Mouse (Mus musculus): Measurements from ENCODE around the gene Casq2. TPM values are rescaled to one million over a fixed set of nuclear protein-coding genes. Genes with fewer than 3 reads are reported as not detected.

Gene Casq2
- total RNA-seq, 2 experiments from 2014 or later = 1,042 to 1,098 TPM

DNA sequence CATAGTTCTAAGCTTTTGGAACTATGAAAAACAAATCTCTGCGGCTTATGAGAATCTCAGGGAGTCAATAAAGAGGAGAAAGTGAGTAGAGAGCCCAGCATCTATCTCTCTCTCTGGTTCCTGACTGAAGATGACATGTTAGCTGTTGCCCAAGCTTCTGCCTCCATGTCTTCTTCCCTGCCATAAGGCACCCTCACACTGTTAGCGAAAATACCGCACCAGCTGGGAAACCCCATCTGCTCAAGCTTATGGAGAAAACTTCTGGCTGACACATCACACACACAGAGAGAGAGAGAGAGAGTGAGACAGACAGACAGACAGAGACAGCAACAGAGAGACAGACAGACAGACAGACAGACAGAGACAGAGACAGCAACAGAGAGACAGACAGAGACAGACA is 15.2 kb upstream of the Casq2 start:
- intact Hi-C loops (cut with DNase I) = no loop called here
- no peak for DNase-seq

DNA sequence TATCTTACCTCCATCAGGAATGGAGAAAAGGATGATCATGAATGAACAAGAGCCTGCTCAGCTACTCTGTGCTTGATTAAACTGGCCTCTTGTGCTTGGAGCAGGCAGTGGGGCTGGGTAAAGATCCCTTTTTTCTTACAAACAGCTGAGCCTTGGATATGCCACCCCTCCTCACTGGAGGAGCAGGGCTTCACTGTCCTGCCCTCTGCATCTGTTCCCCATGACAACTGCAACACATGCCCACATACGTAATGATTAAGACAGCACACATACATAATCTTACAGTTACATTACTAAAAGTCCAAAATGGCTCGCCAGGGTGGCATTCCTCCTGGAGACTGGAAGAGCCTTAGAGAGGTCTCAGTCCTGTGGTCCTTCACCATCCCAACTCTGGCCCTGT is 6.8 kb upstream of the Casq2 start:
- no peak for DNase-seq
- intact Hi-C loops (cut with DNase I) = no loop called here

DNA sequence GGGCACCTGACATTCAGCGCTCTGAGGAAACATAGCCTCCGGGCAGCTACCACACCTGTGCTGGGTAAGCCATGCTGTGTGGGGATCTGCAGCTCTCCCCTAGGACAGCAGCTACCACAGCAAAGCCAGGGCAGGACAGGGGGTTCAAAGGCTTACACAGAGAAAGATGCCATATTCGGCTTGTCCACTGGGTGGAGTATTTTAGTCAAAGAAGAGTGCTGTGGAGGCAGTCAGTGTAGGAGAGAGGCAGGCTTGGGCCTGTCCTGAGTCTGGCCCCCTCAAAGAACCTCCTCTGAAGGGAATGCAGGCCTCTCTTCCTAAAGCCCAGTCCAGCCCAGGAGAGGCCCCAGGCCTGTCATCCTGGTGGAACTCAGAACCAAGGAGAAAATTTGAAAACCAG is 4.4 kb upstream of the Casq2 start:
- intact Hi-C loops (cut with DNase I) = loop anchor here (1.0 to 5.0 kb wide), 4 partner anchors 40 to 610 kb away; no protein-coding TSS in a partner anchor
- DNase-seq = peak; percentile 79 to 90

DNA sequence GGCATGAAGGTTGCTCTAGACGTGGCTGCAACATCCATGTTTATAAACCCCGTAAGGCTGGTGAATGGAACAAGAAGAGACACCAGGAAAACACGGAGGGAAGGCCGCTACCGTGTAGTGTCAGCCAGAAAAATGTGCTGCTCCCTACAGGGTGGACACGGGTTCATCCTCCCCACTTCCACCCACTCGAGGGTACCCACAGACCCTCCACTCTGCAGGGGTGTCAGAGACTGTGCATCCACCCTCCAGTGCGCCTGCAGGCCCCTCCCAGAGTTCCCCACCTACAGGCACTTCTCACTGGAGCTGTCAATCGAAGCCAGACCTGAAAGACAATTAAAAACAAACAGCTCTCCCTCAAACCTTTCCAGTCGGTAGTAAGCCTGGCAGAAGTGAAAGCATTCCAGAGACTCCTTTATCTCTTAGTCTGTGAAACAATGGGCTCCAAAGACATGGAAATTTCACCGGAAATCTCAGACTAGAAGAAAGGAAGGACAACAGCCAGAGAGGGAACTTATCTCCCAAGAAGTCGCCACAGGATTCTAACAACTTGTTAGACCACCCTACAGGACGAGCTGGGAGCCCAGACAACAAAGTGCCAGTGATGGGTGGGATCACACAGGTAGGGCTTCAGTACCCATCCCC is 2.5 kb upstream of the Casq2 start:
- DNase-seq = no peak
- intact Hi-C loops (cut with DNase I) = loop anchor here (5.0 kb wide), 3 partner anchors 39 to 609 kb away; no protein-coding TSS in a partner anchor

DNA sequence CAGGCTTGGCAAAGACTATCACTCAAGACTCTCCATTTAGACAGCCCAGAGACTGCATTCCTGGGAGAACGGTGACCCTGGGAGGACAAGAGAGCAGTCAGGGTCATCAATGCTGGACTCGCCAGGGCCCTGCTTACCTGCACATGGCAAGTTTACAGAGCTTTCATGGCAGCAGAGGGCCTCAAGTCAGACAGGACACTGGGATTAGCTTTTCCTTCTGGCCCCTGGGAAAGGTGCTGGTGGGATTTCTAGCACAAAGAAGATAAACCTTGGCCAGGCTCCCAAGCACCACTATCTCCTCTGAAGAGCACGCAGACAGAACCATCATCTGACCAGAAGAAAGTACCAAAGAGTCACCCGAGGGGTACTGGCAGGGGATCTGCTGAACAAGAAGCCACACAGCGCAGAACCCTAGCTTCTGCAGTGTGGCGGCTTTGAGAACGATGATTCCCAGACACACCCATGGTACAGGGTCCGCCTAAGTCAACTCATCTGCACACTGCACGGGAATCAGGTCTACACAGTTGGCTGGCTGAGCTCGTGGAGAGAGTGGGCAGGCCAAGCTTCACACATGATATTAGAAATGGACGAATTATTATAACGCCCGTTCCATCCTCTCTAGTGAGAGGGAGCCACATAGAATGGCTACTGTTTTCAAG is 1.3 kb upstream of the Casq2 start:
- intact Hi-C loops (cut with DNase I) = loop anchor here (5.0 kb wide), 3 partner anchors 37 to 607 kb away; no protein-coding TSS in a partner anchor

DNA sequence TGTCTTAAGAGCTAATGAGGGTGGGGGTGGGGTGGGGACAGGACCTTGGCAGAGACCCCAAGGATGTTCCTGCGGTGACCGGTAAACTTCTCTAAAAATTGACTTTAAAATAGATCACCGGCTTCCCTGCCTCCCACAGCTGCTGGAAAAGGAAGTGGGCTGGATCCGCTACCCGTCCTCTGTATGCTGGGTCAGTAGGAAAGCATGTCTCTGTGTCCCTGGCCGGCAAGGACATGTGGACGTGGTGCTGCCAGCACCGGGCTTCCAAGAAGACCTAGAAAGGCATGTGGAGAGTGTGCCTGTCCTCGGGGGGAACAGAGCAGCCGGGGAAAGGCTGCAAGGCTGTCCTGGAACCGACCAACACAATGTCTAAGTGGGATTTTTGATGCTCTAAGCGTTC is 496 bp upstream of the Casq2 start:
- DNase-seq = peak; percentile 59 to 69
- intact Hi-C loops (cut with DNase I) = no loop called here

More for the DNA sequence above, 1.3 kb upstream of the Casq2 start:
- no peak for DNase-seq

DNA sequence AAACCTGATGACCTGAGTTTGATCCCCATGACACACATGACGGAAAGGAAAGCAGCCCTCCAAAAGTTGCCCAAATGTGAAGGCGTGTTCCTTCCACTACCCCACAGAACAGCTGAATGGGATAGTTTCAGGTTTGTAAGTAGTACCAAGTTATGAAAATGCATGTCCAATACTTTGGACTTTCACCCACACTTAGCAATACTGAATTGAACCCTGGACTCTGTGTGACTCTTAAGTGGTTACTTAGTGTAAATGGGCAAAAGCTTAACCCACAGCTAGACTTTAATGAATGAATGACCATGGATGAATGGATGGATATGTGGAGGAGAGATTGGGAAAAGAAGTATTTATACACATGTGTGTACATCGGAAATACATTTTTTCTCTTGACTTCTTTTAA is 8.6 kb downstream of the Casq2 start:
- DNase-seq = no peak
- intact Hi-C loops (cut with DNase I) = no loop called here

DNA sequence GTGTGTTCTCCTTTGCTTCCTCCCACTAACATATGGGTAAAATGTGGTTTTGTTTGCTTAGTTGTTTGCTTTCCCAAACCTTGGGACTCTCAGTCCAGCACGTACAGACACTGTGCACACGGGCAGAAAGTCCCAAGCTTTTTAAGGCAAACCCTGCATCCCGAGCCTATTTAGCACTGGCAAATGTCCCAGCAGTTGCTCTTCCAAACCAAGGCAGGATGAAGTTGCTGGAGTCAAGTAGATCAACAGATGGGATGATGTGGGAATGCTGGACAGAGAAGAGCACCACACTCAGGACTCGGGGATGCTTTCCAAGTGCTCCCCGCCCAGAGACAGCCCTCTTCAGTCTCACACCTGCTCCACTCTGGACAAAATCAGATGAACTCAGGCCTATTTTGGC is 9.2 kb downstream of the Casq2 start:
- intact Hi-C loops (cut with DNase I) = no loop called here
- DNase-seq = peak in 1 of 2 experiments; percentile 40

DNA sequence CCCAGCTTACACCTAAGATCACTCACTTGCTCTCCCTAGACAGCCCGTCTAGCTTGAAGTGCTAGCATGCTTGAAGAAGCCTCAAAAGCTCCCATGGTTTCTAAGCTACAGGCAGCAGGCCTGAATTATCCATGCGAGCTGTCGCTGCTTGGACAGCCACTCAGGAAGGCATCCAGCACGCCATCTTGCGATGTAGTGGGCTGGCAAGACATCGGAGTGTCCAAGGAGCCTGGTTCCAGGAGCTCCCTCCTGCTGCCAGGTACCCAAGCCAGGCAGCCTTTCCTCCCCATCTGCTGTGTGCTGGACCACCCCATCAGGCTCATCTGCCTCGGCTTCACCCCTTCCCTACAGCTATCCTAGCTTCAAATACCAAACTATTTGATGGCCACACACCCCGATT is 10.2 kb downstream of the Casq2 start:
- DNase-seq = no peak
- intact Hi-C loops (cut with DNase I) = no loop called here

DNA sequence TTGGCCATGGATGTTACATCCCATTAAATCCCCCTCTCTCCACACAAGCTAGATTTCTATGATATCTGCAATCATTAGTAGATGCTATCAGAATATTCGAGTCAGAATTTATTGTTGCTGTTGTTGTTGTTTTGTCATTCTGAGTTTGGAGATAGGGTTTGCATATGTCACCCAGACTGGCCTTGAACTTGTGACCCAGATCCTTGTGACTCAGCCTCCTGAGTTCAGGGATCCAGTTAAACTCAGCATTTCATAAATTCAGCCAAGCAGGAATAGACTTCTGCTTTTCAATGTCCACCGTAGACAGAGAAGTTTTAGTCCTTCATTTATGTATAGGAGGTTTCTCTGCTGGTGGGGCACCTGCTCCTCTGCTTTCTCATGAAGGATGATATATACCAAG is 10.8 kb downstream of the Casq2 start:
- DNase-seq = no peak
- intact Hi-C loops (cut with DNase I) = no loop called here

DNA sequence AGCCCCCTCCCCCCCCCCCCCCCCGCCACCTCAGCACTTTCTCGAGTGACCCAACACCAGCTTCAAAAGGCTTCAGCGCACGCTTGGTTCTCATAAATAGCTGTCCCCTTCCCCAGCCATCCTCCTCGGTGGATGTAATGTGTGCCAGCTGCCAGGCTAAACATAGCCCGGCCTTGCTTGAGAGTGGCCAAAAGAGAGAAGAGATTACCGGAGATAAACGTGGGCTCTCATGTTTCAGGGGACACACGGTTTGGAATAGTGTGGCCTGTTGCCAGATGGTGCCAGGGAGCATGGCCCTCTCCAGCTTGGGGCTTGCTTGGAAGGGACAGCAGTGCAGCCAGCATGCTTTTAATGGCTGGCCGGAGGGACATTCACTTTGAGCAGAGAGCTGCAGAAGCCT is 13.0 kb downstream of the Casq2 start:
- intact Hi-C loops (cut with DNase I) = no loop called here
- peak; percentile 53 to 71 for DNase-seq

DNA sequence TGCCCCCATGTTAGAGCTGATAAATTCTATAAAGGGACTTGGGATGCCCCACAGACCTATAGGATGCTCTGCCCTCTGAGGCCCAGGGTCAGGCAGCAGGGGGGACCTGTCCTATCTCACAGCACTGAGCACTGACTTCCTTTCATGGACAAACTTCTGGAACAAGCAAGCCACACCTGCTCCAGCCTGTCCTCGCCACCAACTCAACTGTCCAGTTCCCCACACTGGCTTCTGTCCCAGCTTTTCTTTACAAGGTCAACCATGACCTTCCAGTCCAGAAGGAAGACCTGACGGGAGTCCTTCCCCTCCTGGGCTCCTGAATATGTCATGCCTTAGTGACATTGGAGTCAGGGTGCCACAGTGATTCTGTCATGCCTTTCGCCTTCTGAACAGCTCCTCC is 13.6 kb downstream of the Casq2 start:
- peak in 1 of 2 experiments; percentile 58 for DNase-seq
- intact Hi-C loops (cut with DNase I) = no loop called here

DNA sequence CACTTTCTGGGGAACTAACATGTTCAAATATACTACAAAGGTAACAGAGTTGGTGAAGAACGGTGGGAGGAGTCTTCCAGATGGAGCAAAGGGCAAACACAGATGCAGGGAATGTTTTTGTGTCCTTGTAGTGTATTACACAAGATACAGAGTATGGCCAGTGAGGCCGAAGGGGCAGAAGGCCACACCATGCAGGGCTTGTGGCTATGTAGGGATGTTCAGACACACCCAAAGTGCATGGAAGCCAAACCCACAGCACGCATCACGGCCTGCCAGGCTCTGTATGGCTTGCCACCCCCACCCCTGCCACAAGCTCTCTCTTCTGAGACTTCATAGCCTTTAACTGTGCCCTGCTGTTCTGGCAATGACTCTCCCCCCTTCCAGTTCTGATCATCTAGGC is 15.2 kb downstream of the Casq2 start:
- no peak for DNase-seq
- intact Hi-C loops (cut with DNase I) = no loop called here

DNA sequence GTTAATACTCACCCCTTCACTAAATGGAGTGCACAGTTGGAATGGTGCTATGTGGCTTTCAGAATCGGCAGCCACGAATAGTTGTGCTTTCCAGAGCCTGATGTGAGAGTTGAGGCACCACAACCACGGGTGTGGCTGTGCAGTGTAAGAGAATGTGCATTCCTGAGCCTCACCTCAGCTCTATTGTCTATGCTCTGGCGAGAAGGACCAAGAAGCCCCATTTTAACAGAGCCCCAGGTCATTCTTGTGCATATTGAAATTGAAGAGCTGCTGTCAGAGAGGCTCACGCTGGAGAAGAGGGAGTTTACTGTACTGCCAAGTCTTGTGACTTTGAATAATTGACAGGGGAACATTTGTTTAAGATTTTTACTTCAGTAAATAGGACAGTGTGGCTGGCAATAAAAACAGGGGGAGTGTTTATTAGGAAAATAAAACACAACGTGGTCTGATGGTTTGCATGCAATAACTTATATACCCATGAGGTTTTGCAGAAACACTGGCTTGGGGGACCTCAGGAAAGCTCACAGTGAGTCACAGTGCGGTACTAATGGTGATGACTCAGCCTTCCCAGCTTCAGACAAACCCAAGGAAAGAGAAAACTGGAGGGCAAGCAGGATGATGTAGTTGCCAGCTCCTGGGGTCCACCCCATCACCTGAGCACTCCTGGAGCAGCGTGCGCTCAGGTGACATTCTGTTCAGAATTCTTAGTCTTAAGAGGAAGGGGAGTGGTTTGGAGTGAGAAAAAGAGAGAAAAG is 17.8 kb downstream of the Casq2 start:
- intact Hi-C loops (cut with DNase I) = no loop called here
- DNase-seq = no peak

DNA sequence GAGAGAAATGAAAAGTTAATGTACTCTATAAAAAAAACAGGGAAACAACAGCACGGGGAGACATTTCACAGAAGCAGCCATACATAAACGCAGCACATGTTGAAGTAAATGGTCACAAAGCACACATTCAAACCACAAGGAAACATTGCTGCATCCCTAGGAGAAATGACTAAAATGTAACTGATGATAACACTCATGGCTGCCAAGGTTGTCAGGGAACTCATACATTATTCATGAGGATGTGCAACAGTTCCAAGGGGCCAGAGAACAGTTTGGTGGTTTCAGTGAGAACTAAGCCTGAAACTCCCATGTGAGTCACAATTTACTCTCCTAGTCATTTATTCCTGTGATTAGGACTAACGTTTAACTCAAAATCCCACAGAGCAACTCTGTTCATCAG is 22.0 kb downstream of the Casq2 start:
- intact Hi-C loops (cut with DNase I) = no loop called here
- DNase-seq = no peak

DNA sequence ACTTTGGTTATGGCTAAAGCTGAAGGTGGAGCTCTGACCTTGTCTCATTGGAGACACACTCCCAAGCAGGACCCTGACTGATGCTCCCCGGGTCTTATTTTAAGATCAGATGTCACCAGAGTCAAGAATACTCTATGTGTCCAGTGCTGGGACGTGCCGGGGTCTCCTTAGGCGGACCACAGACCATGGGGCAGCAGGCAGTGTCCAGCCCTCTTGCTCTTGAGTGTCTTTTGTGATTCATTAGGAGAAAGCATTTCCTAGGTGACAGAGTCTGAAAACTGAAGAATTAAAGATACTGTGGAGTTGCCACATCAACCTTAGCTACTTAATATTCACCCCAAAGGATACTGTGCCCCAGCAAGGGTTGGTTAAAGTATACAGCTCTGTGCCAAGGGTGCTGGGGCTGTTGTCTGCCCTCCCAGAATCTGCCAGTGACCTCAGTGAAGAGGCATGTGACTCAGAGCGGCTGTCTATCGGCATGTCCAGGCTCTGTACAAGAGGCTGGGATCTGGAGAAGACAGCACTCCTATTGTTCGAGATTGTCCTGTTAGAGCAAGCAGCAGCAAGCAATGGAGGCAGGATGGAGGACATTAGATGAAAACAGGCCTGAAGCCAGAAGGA is 25.9 kb downstream of the Casq2 start:
- intact Hi-C loops (cut with DNase I) = no loop called here
- no peak for DNase-seq

DNA sequence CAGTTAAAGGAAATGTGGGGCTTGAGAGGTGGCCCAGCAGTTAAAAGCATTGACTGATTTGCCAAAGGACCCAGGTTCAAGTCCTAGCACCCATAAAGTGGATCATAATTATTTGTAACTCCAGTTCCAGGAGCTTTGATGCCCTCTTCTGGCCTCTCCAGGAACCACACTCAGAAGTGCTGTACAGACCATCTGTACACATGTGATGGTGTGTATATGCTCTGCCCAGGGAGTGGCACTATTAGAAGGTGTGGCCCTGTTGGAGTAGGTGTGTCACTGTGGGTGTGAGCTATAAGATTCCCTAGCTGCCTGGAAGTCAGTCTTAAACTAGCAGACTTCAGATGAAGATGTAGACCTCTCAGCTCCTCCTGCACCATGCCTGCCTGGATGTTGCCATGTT is 34.7 kb downstream of the Casq2 start:
- DNase-seq = no peak
- intact Hi-C loops (cut with DNase I) = loop anchor here (5.0 kb wide), 2 partner anchors 39 to 121 kb away; no protein-coding TSS in a partner anchor

DNA sequence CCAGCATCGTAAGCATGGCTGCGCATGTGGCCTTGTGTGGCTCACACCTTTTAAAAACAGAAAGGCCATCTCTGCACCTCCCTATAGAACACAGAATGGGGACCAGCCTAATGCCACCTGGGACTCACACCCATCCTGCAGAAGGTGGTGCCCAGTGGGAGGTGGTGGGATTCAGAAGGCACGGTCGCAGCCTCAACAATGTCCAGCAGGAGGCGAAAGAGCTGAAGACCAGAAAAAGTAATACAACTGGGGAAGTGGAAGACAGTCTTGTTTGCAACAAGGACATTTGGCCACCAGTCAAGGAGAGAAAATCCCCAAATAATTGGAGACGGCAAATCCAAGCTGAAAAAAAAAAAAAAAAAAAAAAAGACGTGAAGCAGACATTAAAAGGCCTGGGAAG is 35.8 kb downstream of the Casq2 start:
- intact Hi-C loops (cut with DNase I) = loop anchor here (5.0 kb wide), 2 partner anchors 40 to 120 kb away; no protein-coding TSS in a partner anchor
- DNase-seq = peak in 1 of 2 experiments; percentile 38

DNA sequence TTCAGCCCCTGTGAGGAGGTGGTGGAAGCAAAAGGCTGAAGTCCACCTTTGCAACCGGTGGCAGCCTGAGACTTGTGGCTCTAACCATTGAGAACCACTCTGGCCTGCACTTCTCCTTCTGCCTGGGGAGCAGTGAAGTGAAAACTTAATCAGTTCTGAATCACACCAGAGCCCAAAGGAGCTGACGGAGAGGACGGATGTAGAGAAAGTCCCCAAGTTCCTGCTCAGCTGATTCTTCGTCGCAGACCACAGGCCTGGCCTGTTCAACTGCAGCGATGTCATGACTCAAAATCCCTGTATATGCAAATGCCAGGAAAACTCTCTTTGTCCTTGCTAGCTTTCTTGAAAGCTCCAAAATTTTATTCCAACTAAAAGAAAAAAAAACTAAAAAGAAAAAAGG is 37.4 kb downstream of the Casq2 start:
- intact Hi-C loops (cut with DNase I) = loop anchor here (5.0 kb wide), 2 partner anchors 41 to 119 kb away; no protein-coding TSS in a partner anchor
- no peak for DNase-seq

DNA sequence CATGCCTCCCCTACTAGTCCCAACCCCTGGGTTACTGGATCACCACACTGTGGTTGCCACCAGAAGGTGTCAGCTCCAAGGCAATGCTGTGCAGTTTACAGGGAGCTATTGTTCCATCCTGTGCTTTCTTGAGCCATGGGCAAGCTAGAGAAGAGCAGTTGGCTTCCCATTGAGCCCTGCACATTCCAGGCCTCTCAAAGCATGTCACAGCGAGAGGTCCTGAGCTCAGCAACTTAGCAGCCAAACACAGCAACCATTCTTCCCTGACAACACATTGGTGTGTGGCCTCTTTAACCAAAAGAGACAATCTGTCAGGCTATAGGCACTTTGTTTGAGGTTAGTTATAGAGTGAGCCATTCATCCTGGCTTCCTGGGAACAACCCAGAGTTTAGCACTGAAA is 39.3 kb downstream of the Casq2 start:
- DNase-seq = no peak
- intact Hi-C loops (cut with DNase I) = no loop called here

DNA sequence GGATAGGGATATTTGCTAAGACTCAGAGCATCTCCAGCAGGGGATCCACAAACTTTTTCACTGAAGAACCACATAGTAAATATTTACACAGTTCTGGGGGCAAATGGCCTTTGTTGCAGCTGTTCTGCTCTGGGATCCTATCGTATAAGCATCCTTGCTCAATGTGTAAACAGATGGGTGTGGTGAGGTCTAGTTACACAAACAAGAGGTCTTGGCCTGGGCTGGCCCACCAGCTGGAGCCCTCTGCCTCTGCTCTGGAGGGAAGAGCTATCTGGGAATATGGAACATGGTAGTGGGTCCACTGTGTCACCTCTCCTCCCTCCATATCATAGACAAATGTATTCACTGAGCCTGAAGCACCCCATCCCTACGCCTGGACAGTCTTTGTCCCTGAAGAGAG is 40.9 kb downstream of the Casq2 start:
- DNase-seq = no peak
- intact Hi-C loops (cut with DNase I) = no loop called here
